Mouse (Mus musculus): ENCODE results near the gene Fgf2.

DNA sequence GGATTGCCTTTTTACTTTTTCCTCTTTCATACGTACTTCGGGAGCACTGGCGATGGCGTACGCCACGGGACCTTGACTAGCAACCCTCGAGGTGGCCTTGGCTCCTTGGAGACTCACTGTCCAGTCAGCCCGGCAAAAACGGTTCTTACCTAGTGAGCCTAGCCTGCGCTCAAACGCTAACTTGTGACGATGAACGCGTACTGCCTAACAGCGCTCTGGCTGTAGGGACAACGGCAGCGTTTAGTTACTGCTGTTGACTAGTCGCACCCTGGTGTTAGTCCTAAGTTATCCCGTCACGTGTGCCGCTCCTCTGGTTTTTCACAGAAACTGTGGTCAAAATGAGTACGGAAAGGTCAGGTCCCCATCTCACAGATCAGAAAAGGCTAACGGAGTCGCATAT lies 72.5 kb downstream of the Fgf2 start:
- TF ChIP-seq CTCF (IDR thresholded peaks at IDR 0.05; ENCODE audit: insufficient read depth, low read depth, low read length) (no peak), POLR2A (IDR thresholded peaks at IDR 0.05; ENCODE audit: insufficient read depth, low read depth, low read length) (no peak)
